Mouse (Mus musculus) cerebellum, adult 2 months (tissue): ENCODE measurements around the gene Adat1.

Experiments used
- CTCF ChIP-seq: fragments of 200-500 bp; IDR thresholded peaks from 2 replicates; pipeline ENCODE4 v1.5.1; 2011; ENCODE audit warnings: low read depth, mild to moderate bottlenecking, control low read depth, low read length, moderate library complexity, borderline replicate concordance; ENCODE audit not compliant: insufficient read depth
- POLR2A ChIP-seq: fragments of 200-500 bp; IDR thresholded peaks from 2 replicates; pipeline ENCODE4 v1.6.1; 2011; ENCODE audit warnings: low read length, control low read depth, borderline replicate concordance; ENCODE audit not compliant: insufficient read depth

- TF ChIP-seq CTCF, result no peak
- no peak for TF ChIP-seq POLR2A
These were observed 71.1 kb downstream of the Adat1 start for GRCm38 (mm10) chr8:111920971-111921370.
